Mouse (Mus musculus) E14TG2a.4 (cell line): ENCODE results near the gene Hist1h2af.

Source experiments
- CTCF ChIP-seq: conservative IDR thresholded peaks from 2 replicates; pipeline ENCODE4 v1.5.1; 2014; ENCODE audit warnings: low read length
- NANOG ChIP-seq: IDR thresholded peaks from 2 replicates; pipeline ENCODE4 v1.6.1; 2014; ENCODE audit warnings: borderline replicate concordance, low read length, mixed read lengths
- POU5F1 ChIP-seq: IDR thresholded peaks from 2 replicates; pipeline ENCODE4 v1.6.1; 2014; ENCODE audit warnings: low read length, borderline replicate concordance

GRCm38 (mm10) chr13:23491263-23491662 lies 42.4 kb upstream of the Hist1h2af start:
- TF ChIP-seq CTCF (no peak), NANOG (no peak), POU5F1 (no peak)
